Comparison of ENCODE assay signal across 1 mouse cellular context in the genomic region with DNA sequence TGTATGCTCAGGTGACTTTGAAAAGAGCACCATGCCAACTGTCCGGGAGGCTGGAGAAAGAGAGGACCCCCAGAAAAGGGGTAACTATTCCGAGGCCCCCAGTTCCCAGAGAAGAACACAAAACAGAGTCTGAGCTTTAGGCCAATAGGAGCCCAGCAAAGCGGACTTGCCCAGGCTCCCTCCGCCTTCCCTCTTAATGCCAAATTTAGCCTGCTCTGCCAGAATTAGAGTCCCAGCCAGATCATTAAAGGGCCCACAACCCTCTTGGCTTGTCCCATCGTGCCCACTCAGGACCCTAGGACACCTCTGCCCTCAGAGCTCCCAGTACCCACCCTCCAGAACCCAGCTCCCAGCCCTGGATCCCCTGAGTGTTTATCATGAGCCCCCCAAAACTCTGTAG.
A peak's percentile ranks its signal among the peaks of the same experiment; 100 is the strongest.
TF ChIP-seq lines count a peak whose summit lies in the region.

No protein-coding gene starts in this region.

TF ChIP-seq in myocyte, 11 proteins besides CTCF, POLR2A, EP300 and RAD21:
- TF ChIP-seq SRF (IDR thresholded peaks at IDR 0.05; ENCODE audit: control insufficient read depth, insufficient read length, low read depth) (peak; percentile 77), MYOD1 (IDR thresholded peaks at IDR 0.05; ENCODE audit: control insufficient read depth in 1 of 3, insufficient read length in 2 of 3, low read depth in 2 of 3) (no peak), MAX (IDR thresholded peaks at IDR 0.05; ENCODE audit: low read depth) (no peak), E2F4 (IDR thresholded peaks at IDR 0.05; ENCODE audit: insufficient read depth) (no peak), MYOG (IDR thresholded peaks at IDR 0.05; ENCODE audit: control insufficient read depth in 1 of 3, insufficient read depth in 1 of 3, insufficient read length in 2 of 3, low read depth in 2 of 3) (no peak)
